Mouse (Mus musculus) heart, adult 2 months (tissue): ENCODE results near the gene Ssc4d.

Experiments used
- CTCF ChIP-seq: fragments of 200-600 bp; IDR thresholded peaks from 2 replicates; pipeline ENCODE4 v1.8.1; 2022; ENCODE audit warnings: antibody characterized with exemption, mild to moderate bottlenecking, moderate library complexity
- POLR2A ChIP-seq: fragments of 200-500 bp; IDR thresholded peaks from 2 replicates; pipeline ENCODE4 v1.6.1; 2011; ENCODE audit warnings: mild to moderate bottlenecking, low read depth, low read length, control low read depth; ENCODE audit not compliant: insufficient read depth

DNA sequence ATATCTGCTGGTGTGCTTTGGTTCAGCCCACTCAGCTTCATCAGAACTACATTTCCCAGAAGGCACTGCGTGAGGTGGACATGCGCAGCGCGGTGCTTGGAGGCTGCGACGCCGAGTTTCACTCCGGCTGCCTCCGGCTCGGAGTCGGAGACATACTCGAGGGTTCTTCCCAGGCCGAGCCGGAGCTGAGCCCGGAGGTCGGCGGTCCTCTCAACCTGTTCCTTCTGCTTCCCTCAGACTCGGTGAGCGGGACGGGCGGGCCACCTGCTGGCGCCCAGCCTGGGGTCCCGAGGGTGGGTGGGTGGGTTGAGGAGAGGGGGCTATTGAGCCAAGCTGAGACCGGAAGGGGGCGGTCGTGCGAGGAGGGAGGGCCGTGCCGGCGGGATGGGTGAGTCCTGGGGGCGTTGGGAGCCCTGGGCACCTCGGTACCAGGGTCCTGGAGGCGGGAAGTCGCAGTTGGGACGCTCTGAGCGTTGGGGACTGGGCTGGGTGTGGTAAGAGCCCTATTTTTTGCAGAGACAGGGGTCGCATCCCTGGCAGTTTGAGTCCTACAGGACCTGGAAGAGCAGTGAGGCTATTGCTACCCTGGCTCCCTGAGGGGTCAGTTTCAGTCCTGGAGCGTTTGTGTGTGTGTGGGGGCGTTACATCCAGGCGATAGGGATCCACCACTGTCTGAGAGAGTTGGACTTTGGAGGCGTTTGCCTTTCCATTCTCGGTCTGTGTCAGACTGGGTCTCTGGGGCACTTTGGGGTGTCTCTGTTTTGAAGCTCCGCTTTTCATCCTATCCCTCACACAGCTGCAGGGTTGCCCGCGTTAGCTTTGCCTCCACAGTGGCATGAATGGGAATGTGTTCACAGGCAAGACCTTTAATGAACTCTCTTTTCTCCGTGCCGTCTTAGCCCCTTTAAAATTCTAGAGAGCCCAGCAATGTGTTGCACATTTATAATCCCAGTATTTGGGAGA, 20.7 kb upstream of the Ssc4d start, which contains the start of gene Dtx2:
- peak; percentile 58 for TF ChIP-seq CTCF
- peak; percentile 93 for TF ChIP-seq POLR2A
